Mouse (Mus musculus) B cell, adult 2 months (primary cell): ENCODE results near the gene Atp2a3.
A peak's percentile ranks its signal among the peaks of the same experiment; 100 is the strongest.

Source experiments
- DNase-seq, 2 experiments: peaks; one replicate each; pipeline ENCODE4 v3.0.0; 2022

Atp2a3 gene

DNA sequence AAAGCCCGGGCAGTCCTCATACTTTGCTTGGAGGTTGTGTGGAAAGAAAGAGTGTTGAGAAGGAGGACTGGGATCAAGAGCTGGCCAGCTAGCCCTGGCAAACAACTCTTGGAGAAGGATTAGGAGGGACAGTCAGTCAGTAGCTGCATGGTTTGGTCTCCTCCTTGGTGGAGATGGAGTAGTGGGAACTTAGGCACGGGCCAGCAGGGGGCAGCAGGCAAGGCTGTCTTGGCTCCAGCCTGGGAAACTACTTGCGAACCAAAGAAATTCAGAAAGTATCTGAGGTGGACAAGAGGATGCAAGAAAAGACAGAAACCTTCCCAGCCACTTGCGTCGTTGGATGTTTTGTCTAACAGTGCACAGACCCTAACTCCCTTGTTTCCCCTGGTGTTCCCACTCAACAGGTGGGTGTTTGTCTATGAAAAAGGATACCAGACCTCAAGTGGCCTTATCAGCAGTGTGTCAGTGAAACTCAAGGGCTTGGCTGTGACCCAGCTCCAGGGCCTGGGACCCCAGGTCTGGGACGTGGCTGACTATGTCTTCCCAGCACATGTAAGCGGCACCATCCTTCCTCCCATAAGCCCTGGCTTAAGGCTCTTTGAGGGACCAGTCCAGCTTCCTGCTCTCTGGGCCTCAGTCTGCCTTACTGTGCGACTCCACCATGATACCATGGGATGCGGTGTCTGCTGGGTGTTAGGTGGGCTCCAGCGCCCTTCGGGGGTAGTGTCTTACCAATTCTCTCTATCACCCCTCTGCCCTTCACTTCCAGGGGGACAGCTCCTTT lies 46.9 kb downstream of the Atp2a3 start:
- peak; percentile 78 to 79 for DNase-seq

DNA sequence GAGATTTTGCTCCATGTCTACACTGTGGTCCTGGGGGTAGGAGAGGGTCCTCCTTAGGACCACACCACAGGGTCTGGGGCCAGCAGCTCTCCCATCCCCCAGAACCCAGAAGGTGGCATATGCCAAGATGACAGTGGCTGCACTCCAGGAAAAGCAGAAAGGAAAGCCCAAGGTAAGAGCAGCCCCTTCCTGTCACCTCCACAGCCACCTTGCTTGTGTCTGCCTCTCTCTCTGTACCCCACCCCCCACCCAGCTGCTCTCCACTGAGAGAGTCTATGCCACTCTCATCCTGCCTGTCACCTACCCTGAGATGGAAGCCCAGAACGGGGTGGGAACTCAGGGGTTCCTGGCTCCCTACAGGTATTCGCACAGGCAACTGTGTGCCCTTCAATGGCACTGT lies 47.9 kb downstream of the Atp2a3 start:
- DNase-seq: no peak

DNA sequence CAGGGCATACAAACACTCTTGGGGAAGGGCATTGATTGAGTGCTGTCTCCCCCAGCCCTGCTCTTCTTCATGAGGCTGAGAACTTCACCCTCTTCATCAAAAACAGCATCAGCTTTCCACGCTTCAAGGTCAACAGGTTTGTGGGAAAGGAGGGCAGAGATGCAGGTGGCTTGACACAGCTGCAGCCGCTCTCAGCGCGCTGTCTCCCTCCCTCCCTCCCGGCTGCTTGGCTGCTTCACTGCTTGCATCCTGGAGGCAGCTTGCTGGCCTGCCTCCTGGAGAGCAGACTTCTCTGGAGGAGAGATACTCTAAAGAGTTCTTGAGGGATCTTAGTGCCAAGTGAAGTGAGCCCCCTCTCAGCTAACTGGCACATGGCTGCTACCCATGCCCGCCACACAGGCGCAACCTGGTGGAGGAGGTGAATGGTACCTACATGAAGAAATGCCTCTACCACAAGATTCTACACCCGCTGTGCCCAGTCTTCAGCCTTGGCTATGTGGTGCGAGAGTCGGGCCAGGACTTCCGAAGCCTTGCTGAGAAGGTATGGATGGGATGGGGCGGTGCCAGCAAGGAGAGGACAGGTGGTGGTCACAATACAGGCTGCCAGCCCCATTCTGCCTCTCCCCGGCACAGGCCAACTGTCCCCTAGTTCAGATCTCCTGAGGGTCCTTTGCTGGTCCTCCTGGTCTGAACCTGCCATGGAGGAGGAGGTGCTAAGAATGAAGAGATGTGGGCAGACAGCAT lies 48.7 kb downstream of the Atp2a3 start:
- no peak for DNase-seq

DNA sequence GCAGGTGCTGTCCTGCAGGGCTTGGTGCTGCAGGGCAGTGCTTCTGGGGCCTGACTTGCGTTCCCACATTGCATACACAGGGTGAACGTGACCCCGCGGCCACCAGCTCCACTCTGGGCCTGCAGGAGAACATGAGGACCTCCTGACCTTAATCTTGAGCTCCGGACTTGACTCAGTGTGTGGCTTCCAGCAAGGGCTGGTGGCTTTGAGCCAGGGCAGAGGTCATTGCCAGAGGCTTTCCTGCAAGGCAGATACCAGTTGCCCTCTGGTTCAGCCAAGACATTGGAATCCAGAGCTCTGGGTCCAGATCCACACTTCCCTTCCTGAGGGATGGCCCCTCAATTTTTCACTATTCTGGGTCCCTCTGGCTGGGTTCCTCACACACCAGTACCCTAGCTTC lies 53.0 kb downstream of the Atp2a3 start:
- no peak for DNase-seq

DNA sequence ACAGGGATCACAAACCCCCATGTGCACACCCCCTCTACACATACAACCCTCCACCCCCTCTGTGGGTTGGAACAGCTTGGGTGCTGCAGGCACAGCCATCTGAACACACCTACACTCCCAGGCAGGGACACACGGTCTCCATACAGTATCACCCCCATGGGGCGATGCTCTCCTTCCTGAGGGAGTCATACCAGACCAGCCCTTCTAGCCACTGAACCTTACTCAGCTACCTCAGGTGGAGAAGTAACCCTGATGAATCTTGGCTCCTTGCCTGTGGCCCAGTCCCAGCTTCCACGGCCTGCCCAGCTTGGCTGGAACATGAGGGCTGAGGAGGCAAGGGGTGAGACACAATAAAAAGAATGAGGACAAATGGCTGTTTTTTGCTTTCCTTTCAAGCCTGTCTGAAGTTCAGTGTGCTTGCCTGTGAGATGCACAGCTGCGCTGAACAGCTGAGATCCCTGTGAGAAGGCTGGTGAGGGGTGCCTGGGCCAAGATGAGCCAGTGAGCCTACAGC lies 53.9 kb downstream of the Atp2a3 start:
- DNase-seq: no peak

DNA sequence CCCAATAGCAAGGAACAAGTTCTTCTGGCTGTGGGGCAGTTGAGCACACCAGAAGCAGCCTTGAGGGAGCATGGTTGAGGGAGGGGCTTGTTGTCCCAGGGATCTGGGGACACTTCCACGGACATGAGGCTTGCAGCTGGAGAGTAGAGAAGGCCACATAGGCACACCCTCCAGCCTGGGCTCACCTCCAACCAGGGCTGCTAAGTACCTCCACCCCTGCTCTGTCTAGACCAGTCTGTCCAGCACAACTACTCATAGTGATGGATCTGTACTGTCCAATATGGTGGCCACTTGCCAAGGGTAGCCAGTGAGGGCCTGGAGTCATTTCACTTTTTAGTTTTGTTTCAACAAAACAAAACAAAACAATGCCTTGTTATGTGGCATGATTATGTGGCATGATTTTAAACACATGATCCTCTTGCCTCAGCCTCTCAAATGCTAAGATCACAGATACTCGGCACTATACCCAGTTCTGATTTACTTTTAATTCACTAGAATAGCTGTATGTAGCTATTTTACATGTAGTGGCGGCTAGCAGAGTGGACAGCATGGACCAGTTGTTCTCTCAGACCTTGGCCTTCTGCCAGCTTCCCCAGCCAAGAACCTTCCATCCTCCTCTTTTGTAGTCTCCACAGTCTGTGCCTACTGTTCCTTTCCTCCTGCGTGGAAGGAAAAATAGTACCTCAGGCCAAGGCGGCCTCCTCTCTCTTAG lies 54.6 kb downstream of the Atp2a3 start:
- no peak for DNase-seq

DNA sequence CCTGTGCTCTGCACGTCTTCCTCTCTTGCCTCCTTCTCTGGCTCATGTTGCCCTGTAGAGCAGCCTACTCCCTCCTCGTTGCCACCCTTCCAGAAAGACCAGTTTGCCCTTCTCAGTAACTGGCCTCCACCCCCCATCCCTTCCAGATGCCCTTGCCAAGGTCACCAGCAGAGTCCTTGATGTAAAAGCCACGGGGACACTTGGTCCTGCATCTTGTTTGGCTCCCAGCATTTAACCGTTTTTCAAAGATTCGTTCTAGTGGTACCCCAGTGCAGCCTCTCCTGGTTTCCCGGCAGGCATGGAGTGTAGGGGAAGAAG lies 55.1 kb downstream of the Atp2a3 start:
- no peak for DNase-seq

DNA sequence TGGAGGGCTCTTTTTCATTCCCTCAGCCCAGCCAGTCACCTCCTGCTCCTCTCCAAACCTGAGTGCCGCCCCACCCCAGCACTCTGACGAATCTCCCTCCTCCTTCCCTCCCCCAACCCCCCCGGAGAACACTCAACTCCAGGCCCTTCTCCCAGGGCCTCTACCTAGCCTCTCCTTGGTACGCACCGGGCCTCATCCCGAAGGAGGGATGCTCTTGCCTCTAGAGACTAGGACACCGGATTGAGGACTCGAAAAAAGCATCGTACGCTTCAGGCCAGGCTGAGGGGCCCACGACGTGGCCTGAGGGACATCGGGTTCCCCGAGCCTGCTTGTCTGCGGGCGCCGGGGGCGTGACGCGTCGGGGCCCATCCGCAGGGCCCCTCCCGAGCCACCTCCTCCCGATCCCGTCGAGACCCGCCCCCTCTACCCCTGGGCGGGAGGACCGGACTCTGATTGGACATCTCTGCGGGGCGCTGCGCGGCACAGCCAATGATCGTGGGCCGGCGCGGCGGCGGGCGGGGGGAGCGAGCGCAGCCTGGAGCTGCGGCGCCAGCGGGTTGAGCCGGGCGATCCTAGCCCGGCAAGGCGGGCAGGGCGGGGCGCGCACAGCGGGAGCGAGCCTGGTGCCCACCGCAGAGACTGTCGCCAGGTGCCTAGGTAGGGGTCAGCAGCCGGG lies 57.6 kb downstream of the Atp2a3 start, which contains the start of gene Camkk1:
Gene Camkk1 (plus strand): TSS at position 538 of the 676 bp plus-strand sequence.
- DNase-seq: peak; percentile 82 to 83

DNA sequence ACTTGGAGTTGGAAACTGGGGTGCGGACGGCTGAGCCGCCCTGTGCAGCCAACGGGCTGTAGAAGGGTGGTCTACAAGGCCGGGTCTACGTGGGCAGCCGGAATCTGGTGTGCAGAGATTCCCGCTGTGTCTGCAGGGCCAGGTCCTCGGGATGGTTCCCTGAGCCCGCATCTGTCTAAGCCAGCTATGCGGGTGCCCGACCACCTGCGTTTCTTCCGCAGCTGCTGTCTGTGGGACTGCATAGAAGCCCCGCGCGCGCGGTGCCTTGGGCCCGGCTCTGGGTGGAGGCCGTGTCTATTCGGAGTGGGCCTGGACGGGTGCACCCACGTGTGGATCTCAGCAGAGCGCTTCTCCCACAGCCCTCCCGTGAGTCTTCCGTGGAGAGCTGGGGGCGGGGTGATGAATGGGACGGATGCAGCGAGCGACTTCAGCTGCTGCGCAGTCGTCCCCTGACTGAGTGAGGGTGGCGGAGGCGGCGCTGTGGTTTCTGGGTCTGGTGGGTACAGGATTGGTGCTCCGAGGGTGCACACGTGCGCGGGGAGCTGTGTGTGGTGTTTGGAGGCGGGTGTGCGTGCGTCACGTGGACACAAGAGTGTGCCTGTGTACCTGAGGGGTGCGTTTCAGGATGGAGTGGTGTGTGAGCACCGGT lies 58.3 kb downstream of the Atp2a3 start:
- peak; percentile 88 to 90 for DNase-seq

DNA sequence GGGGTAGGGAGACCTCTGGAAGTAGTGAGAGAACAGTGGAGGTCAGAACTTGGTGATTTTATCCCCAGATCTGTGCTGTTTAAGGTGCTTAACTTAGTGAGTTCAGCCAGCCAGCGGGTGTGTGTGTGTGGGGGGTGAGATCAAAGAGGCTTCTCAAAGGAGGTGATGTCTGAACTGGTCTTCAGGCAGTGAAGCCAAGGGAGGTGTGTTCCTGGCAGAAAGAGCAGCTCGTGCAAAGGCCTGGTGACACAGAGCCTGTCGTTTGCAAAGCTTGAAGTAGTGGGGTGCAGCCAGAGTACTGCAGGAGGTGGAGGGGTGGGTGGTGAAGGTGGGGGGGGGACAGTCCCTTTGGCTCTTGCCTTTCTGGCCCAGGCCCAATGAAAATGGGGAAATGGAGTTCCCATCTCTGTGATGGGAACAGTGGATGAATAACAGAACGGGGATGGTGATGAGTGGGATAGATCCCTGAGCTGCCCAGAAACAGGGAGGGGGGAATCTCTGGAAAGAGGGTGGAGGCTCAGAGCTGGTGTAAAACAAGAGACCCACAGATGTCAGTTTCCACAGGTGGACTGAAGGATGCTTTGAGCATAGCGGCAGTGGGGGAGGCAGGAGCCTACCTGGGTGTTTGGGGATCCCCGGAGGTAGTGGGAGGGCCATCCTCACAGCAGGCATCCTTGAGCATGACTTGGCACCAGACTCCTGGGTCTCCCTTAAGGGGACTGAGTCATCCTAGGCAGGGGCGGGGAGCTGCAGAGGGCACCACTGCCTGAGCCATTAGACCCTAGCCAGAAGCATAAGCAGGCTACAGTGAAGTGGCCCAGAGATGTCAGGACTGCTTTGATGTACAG lies 60.2 kb downstream of the Atp2a3 start:
- DNase-seq: no peak

DNA sequence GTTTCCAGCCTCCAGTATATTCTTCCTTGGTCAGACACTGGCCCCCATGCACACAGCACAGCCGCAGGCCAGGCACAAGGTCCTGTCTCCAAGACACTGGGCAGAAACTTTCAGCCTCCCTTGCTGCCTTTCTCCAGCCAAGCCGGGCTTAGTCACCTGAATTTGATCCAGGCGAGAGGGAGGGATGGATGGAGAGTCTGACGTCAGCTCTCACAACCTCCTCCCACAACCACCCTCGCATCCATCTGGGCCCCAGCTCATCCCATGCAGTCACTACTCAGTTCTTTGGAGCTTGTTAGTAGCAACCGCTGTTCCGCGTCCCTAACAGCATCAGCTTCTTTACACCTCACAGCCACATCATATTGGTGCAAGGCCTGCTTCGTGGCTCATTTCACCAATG lies 62.1 kb downstream of the Atp2a3 start:
- no peak for DNase-seq

DNA sequence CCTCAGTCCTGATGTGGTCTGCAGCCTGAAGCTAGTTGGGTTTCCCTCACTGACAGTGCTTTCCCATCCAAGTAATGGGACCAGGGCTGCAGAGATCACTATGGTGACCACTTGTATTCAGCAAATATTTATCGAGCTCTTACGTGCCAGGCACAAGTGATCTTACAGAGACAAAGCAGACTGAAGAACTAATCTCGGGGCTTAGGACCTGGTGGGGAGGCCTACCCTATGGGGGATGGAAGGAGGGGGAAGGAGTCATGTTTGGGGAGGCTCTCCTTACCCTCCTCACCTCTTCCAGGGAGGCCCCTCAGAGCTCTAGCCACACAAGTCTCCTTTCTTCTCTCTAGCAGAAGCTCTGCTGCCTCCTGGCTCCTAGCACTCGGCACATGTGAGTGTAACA lies 62.9 kb downstream of the Atp2a3 start:
- no peak for DNase-seq

DNA sequence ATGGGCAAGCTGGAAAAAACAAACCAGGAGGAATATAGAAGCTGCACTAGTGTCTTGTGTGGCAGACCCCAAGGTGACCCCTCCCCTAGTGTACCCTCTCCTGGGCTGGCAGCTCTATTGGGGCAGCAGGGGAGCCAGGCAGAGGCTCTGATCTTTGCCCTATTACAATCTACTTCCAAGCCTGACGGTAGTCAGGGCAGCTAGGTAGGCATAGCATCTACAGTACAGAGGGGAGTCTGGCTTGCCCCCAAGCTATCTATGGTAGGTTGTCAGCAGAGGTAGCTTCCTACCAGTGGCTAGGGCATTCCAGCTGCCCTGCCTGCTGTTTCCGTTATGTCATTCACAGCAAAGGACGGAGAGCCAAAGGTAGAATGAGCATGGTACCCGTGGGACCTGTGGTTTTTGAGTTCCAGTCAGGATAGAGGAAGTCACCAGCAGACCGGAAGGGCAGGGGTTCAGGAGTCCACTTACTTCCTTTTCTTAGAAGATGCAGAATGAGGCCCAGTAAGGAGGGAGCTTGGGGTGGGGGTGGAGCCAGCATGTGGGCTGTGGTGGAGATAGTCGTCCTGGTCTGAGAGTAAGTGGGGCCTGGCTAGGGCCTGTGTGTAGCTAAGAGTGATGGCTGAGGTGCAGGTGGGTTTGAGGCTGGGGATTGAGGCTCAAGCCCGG lies 63.4 kb downstream of the Atp2a3 start:
- peak; percentile 84 to 87 for DNase-seq

DNA sequence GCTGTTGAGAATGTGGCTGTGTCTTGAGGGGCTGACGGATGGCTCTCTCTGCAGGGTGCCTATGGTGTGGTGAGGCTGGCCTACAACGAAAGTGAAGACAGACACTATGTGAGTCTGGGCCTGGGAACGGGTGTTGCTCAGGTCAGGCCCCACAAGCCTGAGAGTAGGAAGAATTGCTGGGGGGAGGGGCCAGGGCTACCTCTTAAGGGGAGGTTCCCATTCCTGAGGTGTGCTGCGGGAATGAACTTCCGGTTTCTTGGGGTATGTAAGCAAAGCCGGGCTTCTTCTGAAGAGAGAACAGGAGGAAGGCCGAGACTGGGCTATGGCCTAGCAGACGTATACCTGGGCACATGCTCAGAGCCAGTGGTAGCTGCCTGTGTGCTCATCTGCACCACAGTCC lies 66.0 kb downstream of the Atp2a3 start:
- no peak for DNase-seq

DNA sequence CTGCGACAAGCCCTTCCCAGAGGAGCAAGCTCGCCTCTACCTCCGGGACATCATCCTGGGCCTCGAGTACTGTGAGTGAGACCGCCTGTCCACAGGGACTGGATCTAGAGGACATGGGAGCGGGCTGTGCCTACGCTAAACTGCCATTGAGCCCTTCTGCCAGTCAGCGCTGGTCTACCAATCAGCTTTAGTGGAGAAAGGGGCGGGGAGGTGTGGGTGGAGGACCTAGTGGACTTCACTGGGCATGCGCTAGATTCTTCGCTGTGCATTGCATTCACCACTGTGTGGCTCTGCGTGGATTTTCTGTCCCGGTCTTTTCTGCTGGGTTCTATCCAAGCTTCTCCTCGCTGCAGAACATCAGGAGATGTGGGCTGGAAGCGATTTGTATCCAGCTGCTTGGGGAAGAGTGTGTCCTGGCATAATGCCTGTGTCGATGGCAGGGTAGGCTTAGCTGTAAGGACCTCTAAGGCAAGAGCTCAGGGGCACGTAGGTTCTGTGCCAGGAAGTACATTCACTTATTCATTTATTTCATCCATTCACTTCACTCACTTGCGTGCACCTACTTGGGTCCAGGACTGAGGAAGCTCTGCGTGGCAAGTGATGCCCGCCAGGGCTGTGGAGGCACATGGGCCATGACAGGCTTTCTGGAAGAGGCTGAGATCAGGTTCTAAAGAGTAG lies 70.0 kb downstream of the Atp2a3 start:
- DNase-seq: peak; percentile 77 to 78

DNA sequence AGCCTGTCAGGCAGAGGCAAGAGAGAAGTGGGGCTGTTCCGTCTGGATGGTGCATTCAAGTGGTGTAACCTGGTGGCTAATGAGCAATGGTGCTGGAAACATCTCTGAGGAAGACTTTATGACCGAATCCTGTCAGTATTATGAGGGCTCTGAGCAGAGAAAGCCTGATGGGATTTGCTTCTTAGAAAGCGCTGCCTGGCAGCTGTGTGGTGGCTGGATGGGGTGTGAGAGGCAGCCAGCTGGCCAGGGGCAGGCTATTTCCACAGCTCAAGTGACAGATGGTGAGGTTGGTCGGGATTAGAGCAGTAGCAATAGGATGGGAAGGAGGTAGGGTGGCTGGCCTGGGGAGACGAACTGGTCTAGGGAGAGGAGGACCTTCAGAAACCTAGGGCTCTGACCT lies 70.6 kb downstream of the Atp2a3 start:
- no peak for DNase-seq

DNA sequence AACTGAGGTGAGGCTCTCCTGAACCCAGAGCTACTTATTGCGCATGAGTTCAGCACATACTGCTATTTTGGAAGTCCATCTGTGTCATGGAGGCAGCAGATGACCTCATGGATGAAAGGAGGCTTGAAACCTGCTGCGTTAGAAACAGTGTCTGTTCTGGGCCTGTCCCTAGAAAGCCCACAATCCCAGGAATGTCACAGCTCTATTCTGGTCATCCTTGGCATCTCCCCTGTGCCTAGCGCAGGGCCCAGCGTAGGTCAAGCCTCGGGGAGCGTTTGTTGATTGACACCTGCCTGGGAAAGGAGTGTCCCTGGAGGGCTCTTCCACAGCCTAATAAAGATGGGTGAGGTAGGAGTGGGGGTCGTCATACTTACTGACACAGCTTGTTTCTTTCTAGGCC lies 75.1 kb downstream of the Atp2a3 start:
- DNase-seq: no peak

DNA sequence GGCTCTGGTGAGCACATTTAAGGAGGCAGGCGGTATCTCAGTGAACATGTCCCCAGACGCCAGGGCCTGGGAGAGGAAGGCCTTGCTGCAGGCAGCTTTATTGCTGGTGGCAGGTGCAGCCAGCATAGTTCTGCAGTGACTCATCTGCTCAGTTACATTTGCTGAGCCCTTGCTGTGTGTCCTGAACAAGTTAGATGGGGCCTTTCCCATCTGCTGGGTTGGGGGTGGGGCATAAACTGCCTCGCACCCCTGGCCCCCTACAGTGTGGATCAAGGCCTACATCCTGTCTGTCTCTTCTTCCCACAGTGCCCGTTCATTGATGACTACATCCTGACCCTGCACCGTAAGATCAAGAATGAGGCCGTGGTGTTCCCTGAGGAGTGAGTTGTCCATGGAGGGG lies 75.9 kb downstream of the Atp2a3 start:
- DNase-seq: no peak

DNA sequence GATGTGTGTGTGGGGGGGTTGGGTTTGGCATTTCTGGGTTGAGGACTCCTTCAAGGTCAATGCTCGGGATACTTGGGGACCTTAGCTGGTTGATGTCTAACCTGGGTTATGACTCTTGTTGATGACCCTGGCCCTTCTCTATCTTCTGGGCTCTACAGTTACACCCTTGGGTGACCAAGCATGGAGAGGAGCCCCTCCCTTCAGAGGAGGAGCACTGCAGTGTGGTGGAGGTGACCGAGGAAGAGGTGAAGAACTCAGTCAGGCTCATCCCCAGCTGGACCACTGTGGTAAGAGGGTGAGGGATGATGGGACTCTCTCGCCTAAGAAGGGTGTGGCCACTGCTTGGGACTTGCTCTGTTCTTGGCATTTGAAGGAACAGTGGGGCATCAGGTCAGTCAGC lies 76.7 kb downstream of the Atp2a3 start:
- no peak for DNase-seq

DNA sequence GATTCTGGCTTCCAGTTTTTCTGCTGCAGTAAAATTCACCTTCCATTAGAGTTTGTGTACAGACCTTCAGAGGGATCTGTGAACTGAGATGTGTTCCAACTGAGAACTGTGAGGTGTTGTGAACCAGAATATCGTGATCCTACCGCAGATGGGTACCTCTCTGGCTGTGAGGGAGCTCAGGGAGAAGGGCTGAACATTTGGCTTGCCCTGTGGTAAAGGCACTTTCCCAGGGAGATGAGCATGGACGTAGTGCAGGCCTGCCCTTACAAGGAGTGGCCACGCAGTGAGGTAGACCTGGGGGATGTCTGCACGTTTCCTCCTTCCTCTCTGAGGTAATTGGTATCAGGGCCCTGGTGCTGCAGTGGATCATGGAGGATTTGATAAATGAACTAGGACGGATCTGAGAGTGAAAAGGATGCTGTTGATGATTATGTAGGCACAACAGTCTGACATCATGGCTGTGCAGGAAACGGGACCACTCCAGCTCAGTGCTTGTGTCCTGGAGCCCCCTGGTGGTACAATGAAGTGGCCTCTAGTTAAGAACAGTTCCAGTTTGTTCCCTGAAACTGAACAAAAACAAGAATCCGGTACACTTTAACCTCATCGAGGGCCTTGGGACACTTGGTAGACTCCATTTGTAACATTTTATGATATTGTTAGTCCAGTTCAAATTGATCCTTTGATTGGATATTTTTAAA lies 78.3 kb downstream of the Atp2a3 start:
- peak; percentile 80 to 83 for DNase-seq
